8 mouse cellular contexts compared by ENCODE assay signal in the genomic region with DNA sequence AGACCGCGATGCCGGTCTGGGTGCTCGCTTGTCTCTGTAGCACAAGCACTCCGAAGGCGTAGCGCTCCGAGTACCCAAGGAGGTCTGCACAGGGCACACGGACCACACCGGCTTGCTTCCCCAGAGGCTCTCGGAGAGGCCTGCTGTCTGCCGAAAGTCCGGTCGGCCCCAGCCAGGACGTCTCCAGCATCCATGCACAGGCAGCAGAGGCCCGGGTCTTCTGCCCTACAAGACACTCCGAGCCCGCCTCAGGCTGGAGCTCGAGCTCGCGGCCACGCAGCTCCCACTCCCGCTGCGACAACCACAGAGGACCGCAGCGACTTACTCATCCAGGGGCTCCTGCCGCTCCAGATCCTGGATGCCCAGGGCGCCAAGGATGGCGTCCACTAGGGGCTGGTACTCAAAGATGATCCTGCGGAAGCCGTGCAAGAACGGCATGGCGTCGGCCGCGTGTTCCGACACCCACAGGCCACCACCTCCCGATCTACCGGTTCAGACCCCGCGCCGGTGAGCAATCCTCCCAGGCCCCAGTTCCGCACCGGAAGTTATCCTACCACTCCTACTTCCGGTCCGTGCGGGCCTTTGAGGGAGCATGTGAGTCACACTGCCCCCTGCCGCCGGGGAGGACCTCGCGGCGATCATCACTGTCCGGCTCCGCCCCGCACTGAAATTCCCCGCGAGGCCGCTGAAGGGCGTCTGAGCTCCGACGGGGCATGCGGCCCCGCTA. TPM values are rescaled to one million over a fixed set of nuclear protein-coding genes. Genes with fewer than 3 reads are reported as not detected.
DNase-seq lines count a peak whose midpoint lies in the region; ATAC-seq and TF ChIP-seq lines count a peak whose summit lies in the region.

No protein-coding gene starts in this region.

- TF ChIP-seq CTCF in liver, embryonic 14.5 days (IDR thresholded peaks at IDR 0.05; ENCODE audit: low read depth) = peak; percentile 99
- peak; percentile 98 for TF ChIP-seq CTCF in stomach, postnatal 0 days (IDR thresholded peaks at IDR 0.05; ENCODE audit: low read depth)

- peak; percentile 98 for DNase-seq in CD4-positive, CD25-positive, alpha-beta regulatory T cell, adult 2 months (ENCODE audit: low read depth, low spot score)
- peak; percentile 75 for DNase-seq in fibroblast of lung, adult 2 months (ENCODE audit: low read depth)
- peak; percentile 95 to 97 for DNase-seq in kidney, postnatal 25 days
- DNase-seq in liver, embryonic 14.5 days (ENCODE audit: low read depth in 3 of 3, low spot score in 3 of 3) = peak; percentile 85 to 86 (median 86)
- DNase-seq in neural tube, embryonic 11.5 days (ENCODE audit: low spot score) = peak; percentile 94
- peak; percentile 95 for DNase-seq in stomach, postnatal 0 days (ENCODE audit: low spot score)

- H3K27ac ChIP-seq in brown adipose tissue, adult 24 weeks (replicated peaks; ENCODE audit: low read depth, low read length) = peak overlapping the region; percentile 32
- H3K27ac ChIP-seq in heart, embryonic 15.5 days = peak overlapping the region; percentile 55
- H3K27ac ChIP-seq in liver, embryonic 14.5 days = peak overlapping the region; percentile 97
- peak overlapping the region; percentile 49; the same call in 1 of the 2 replicates for H3K27ac ChIP-seq in neural tube, embryonic 11.5 days (ENCODE audit: low read depth, low read length)
- peak overlapping the region; percentile 75 for H3K27ac ChIP-seq in stomach, postnatal 0 days (replicated peaks)

- TF ChIP-seq EP300 in liver, embryonic 14.5 days (IDR thresholded peaks at IDR 0.05; ENCODE audit: low read depth) = 0 out of 2 replicates have a peak, but pooled peaks have one; percentile 37
- TF ChIP-seq EP300 in stomach, postnatal 0 days (optimal IDR thresholded peaks at IDR 0.05) = no peak

- H3K4me3 ChIP-seq in brown adipose tissue, adult 24 weeks (ENCODE audit: insufficient read depth, low read depth, low read length) = peak overlapping the region; percentile 89
- H3K4me3 ChIP-seq in heart, embryonic 15.5 days = peak overlapping the region; percentile 90
- H3K4me3 ChIP-seq in liver, embryonic 14.5 days (ENCODE audit: insufficient read depth in 1 of 2, low read depth in 2 of 2, low read length in 2 of 2) = peak overlapping the region; percentile 80 to 99
- H3K4me3 ChIP-seq in neural tube, embryonic 11.5 days (ENCODE audit: low read depth, low read length) = peak overlapping the region; percentile 99
- H3K4me3 ChIP-seq in stomach, postnatal 0 days (ENCODE audit: low read depth, low read length) = peak overlapping the region; percentile 87

- peaks cover 7% of the 10 kb centered on the region for H3K4me1 ChIP-seq in brown adipose tissue, adult 24 weeks (ENCODE audit: control insufficient read depth, insufficient read depth, insufficient read length, low read length)
- H3K4me1 ChIP-seq in heart, embryonic 15.5 days (replicated peaks) = peaks cover 31% of the 10 kb centered on the region
- peaks cover 18 to 23% of the 10 kb centered on the region in 2 experiments for H3K4me1 ChIP-seq in liver, embryonic 14.5 days (replicated peaks; ENCODE audit: control insufficient read depth in 2 of 2, insufficient read depth in 2 of 2, low read length in 1 of 2)
- peaks cover 13% of the 10 kb centered on the region for H3K4me1 ChIP-seq in neural tube, embryonic 11.5 days (ENCODE audit: control insufficient read depth, insufficient read depth, low read length)
- peaks cover 5% of the 10 kb centered on the region; the same call in 1 of the 2 replicates for H3K4me1 ChIP-seq in stomach, postnatal 0 days (replicated peaks; ENCODE audit: control insufficient read depth, insufficient read depth)

- peak overlapping the region; percentile 89 for H3K4me2 ChIP-seq in heart, embryonic 15.5 days
- H3K4me2 ChIP-seq in liver, embryonic 14.5 days (ENCODE audit: low read depth) = peak overlapping the region; percentile 73
- H3K4me2 ChIP-seq in neural tube, embryonic 11.5 days (ENCODE audit: low read depth) = peak overlapping the region; percentile 83
- H3K4me2 ChIP-seq in stomach, postnatal 0 days (replicated peaks; ENCODE audit: low read depth) = peak overlapping the region; percentile 94

- H3K36me3 ChIP-seq in heart, embryonic 15.5 days = peaks cover 30% of the 10 kb centered on the region
- peaks cover 39% of the 10 kb centered on the region for H3K36me3 ChIP-seq in liver, embryonic 14.5 days (replicated peaks; ENCODE audit: control insufficient read depth, insufficient read depth, low read depth)
- H3K36me3 ChIP-seq in neural tube, embryonic 11.5 days (ENCODE audit: control insufficient read depth, insufficient read depth, low read length) = peaks cover 17% of the 10 kb centered on the region
- peaks cover 19% of the 10 kb centered on the region for H3K36me3 ChIP-seq in stomach, postnatal 0 days (ENCODE audit: control insufficient read depth, insufficient read depth, low read length)

- H3K9me3 ChIP-seq in heart, embryonic 15.5 days (replicated peaks) = no peaks in the 10 kb centered on the region
- no peaks in the 10 kb centered on the region for H3K9me3 ChIP-seq in liver, embryonic 14.5 days (ENCODE audit: control insufficient read depth, low read length)
- no peaks in the 10 kb centered on the region for H3K9me3 ChIP-seq in neural tube, embryonic 11.5 days (ENCODE audit: control insufficient read depth, low read length)
- H3K9me3 ChIP-seq in stomach, postnatal 0 days (ENCODE audit: control insufficient read depth, low read length) = no peaks in the 10 kb centered on the region

- peak; percentile 84 for ATAC-seq in heart, embryonic 15.5 days (replicated peaks; ENCODE audit: insufficient number of reproducible peaks, insufficient read depth, low FRiP score, low read depth)
- ATAC-seq in liver, embryonic 14.5 days (ENCODE audit: insufficient read depth) = peak; percentile 79
- ATAC-seq in neural tube, embryonic 11.5 days (ENCODE audit: insufficient read depth, low FRiP score, low TSS enrichment) = peak; percentile 86
- peak; percentile 90 for ATAC-seq in stomach, postnatal 0 days (ENCODE audit: low FRiP score, low TSS enrichment)

- H3K9ac ChIP-seq in heart, embryonic 15.5 days = peak overlapping the region; percentile 84
- H3K9ac ChIP-seq in liver, embryonic 14.5 days (replicated peaks) = peak overlapping the region; percentile 98
- H3K9ac ChIP-seq in neural tube, embryonic 11.5 days (ENCODE audit: low read length) = peak overlapping the region; percentile 91
- peak overlapping the region; percentile 94 for H3K9ac ChIP-seq in stomach, postnatal 0 days (ENCODE audit: low read length)

- H3K27me3 ChIP-seq in heart, embryonic 15.5 days = no peaks in the 10 kb centered on the region
- H3K27me3 ChIP-seq in liver, embryonic 14.5 days (ENCODE audit: control insufficient read depth, insufficient read depth, low read length) = no peaks in the 10 kb centered on the region
- H3K27me3 ChIP-seq in neural tube, embryonic 11.5 days (ENCODE audit: control insufficient read depth, insufficient read depth, low read length) = no peaks in the 10 kb centered on the region
- no peaks in the 10 kb centered on the region for H3K27me3 ChIP-seq in stomach, postnatal 0 days (ENCODE audit: control insufficient read depth, insufficient read depth, low read length)

- under 1% methylated on average over 63 of the region's 63 CpGs for WGBS in heart, embryonic 15.5 days
- WGBS in liver, embryonic 14.5 days (ENCODE audit: insufficient replicate concordance) = under 1% methylated on average over 63 of the region's 63 CpGs
- WGBS in neural tube, embryonic 11.5 days = under 1% methylated on average over 63 of the region's 63 CpGs
- under 1% methylated on average over 63 of the region's 63 CpGs for WGBS in stomach, postnatal 0 days

RNA-seq across cellular contexts. Expression of gene Asb6, which starts 2.2 kb away (rescaled TPM):
- 4.3 and 5.6 TPM in 2 replicates for polyA plus RNA-seq in brown adipose tissue, adult 24 weeks (2012; ENCODE audit: insufficient read depth, insufficient read length, missing spikeins)
- polyA plus RNA-seq in heart, embryonic 15.5 days (2015; fragmentation: Nextera tagmentation; extraction: Ambion mirVana) = 17.2 and 22.4 TPM in 2 replicates
- polyA plus RNA-seq in liver, embryonic 14.5 days (2012; rRNA removed) = 25.8 and 27.0 TPM in 2 replicates
- 25.9 and 26.2 TPM in 2 replicates for polyA plus RNA-seq in liver, embryonic 14.5 days (2014; fragmentation: Nextera tagmentation; extraction: Ambion mirVana)
- polyA plus RNA-seq in neural tube, embryonic 11.5 days (2014; fragmentation: Nextera tagmentation; extraction: Ambion mirVana) = 32.3 and 36.9 TPM in 2 replicates
- polyA plus RNA-seq in stomach, postnatal 0 days (2015; fragmentation: Nextera tagmentation; extraction: Ambion mirVana) = 17.2 and 19.6 TPM in 2 replicates

RNA-seq across cellular contexts. Expression of gene Prrx2, which starts 6.9 kb away (rescaled TPM):
- not detected in 2 replicates for polyA plus RNA-seq in brown adipose tissue, adult 24 weeks (2012; ENCODE audit: insufficient read depth, insufficient read length, missing spikeins)
- polyA plus RNA-seq in heart, embryonic 15.5 days (2015; fragmentation: Nextera tagmentation; extraction: Ambion mirVana) = 14.1 and 20.1 TPM in 2 replicates
- 0.34 and 0.49 TPM in 2 replicates for polyA plus RNA-seq in liver, embryonic 14.5 days (2012; rRNA removed)
- polyA plus RNA-seq in liver, embryonic 14.5 days (2014; fragmentation: Nextera tagmentation; extraction: Ambion mirVana) = 0.09 TPM in 1 of 2 replicates, not detected in the other
- 8.9 and 13.8 TPM in 2 replicates for polyA plus RNA-seq in neural tube, embryonic 11.5 days (2014; fragmentation: Nextera tagmentation; extraction: Ambion mirVana)
- polyA plus RNA-seq in stomach, postnatal 0 days (2015; fragmentation: Nextera tagmentation; extraction: Ambion mirVana) = 1.8 and 2.0 TPM in 2 replicates

RNA-seq across cellular contexts. Expression of gene Ntmt1, which starts 20.3 kb away (rescaled TPM):
- 14.6 and 22.2 TPM in 2 replicates for polyA plus RNA-seq in brown adipose tissue, adult 24 weeks (2012; ENCODE audit: insufficient read depth, insufficient read length, missing spikeins)
- polyA plus RNA-seq in heart, embryonic 15.5 days (2015; fragmentation: Nextera tagmentation; extraction: Ambion mirVana) = 75.8 and 77.2 TPM in 2 replicates
- polyA plus RNA-seq in liver, embryonic 14.5 days (2012; rRNA removed) = 12.0 and 14.5 TPM in 2 replicates
- polyA plus RNA-seq in liver, embryonic 14.5 days (2014; fragmentation: Nextera tagmentation; extraction: Ambion mirVana) = 23.3 and 25.6 TPM in 2 replicates
- 110 and 111 TPM in 2 replicates for polyA plus RNA-seq in neural tube, embryonic 11.5 days (2014; fragmentation: Nextera tagmentation; extraction: Ambion mirVana)
- 52.4 and 53.3 TPM in 2 replicates for polyA plus RNA-seq in stomach, postnatal 0 days (2015; fragmentation: Nextera tagmentation; extraction: Ambion mirVana)

RNA-seq across cellular contexts. Expression of gene 1700001O22Rik, which starts 24.5 kb away (rescaled TPM):
- not detected in 2 replicates for polyA plus RNA-seq in brown adipose tissue, adult 24 weeks (2012; ENCODE audit: insufficient read depth, insufficient read length, missing spikeins)
- 2.1 and 2.6 TPM in 2 replicates for polyA plus RNA-seq in heart, embryonic 15.5 days (2015; fragmentation: Nextera tagmentation; extraction: Ambion mirVana)
- not detected in 2 replicates for polyA plus RNA-seq in liver, embryonic 14.5 days (2012; rRNA removed)
- not detected in 2 replicates for polyA plus RNA-seq in liver, embryonic 14.5 days (2014; fragmentation: Nextera tagmentation; extraction: Ambion mirVana)
- 1.8 and 2.5 TPM in 2 replicates for polyA plus RNA-seq in neural tube, embryonic 11.5 days (2014; fragmentation: Nextera tagmentation; extraction: Ambion mirVana)
- polyA plus RNA-seq in stomach, postnatal 0 days (2015; fragmentation: Nextera tagmentation; extraction: Ambion mirVana) = 2.0 and 2.5 TPM in 2 replicates

Comparison
In these comparisons a context has a peak if more than half of its experiments do, and no peak if none do; other contexts are left out.
1. Peak in every context shown above with its lines: DNase-seq, ATAC-seq, H3K4me3 ChIP-seq and H3K27ac ChIP-seq.
2. H3K27ac ChIP-seq: peak in every context shown above with its lines; median percentile 97 in liver, embryonic 14.5 days; 75 in stomach, postnatal 0 days; 55 in heart, embryonic 15.5 days; 49 in neural tube, embryonic 11.5 days; 32 in brown adipose tissue, adult 24 weeks.